Mouse (Mus musculus): ENCODE data around the gene Kdm2b. TPM values are rescaled to one million over a fixed set of nuclear protein-coding genes. Genes with fewer than 3 reads are reported as not detected.

Kdm2b gene
- polyA plus RNA-seq, 1 experiment from 2014 or later = 29.4 TPM

DNA sequence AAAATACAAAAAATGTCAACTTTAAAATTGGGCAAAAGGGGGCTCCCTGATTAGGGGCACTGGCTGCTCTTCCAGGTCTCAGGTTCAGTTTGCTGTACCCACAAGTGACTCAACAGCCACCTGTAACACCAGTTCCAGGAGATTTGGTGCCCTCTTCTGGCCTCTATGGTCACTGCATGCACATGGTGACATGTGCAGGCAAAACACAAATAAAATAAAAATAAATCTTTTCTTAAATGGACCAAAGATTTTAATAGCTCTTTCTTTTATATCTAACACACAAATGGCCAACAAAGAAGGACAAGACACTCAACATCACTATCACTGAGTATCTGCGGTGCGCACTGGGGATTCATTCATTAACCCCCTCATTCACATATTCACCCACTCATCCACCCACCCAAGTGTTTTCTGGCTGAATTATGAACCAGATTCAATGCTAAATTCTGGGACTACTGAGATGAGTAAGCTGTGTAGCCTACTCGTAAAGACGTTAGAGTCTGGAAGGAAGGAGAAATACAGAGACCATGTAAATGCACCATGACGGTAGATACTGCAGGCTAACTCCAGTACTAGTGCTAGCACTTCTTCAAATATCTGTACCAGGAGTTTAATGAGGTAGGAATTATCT lies 95.5 kb downstream of the Kdm2b start:
- Histone ChIP-seq H3K4me2 (replicated peaks) (no peak overlapping the region), H3K4me1 (replicated peaks) (peaks cover 6% of the 10 kb centered on the region; the same call in 1 of the 2 replicates), H3K9me3 (no peaks in the 10 kb centered on the region), H3K9ac (no peak overlapping the region), H3K36me3 (no peaks in the 10 kb centered on the region), H3K27me3 (replicated peaks) (no peaks in the 10 kb centered on the region), H3K4me3 (replicated peaks) (no peak overlapping the region), H3K27ac (no peak overlapping the region)
- ATAC-seq = no peak
- 87% methylated on average over 5 of the region's 5 CpGs for WGBS

DNA sequence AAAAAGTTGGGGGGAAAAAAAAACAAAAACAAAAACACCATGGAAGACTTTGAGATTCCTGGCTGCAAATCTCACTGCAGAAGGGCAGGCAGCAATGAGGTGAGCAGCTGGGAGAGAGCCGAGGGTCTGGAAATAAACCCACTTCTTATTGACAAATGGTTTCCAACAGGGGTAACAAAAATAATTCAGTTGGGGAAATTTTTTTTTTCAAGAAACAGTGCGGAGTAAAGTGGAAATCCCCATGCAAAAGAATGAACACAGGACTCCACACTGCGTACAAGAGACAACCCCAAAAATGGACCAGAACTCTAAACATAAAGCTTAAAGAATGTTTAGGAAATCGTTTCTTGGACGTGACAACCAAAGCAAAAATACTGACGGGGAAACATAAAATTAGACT lies 96.4 kb downstream of the Kdm2b start:
- Histone ChIP-seq H3K4me3 (replicated peaks) (no peak overlapping the region), H3K4me1 (replicated peaks) (peaks cover 1% of the 10 kb centered on the region), H3K4me2 (replicated peaks) (no peak overlapping the region), H3K36me3 (no peaks in the 10 kb centered on the region), H3K9me3 (no peaks in the 10 kb centered on the region), H3K9ac (no peak overlapping the region), H3K27me3 (replicated peaks) (no peaks in the 10 kb centered on the region), H3K27ac (no peak overlapping the region)
- WGBS = 84% methylated on average over 6 of the region's 6 CpGs
- ATAC-seq = no peak

DNA sequence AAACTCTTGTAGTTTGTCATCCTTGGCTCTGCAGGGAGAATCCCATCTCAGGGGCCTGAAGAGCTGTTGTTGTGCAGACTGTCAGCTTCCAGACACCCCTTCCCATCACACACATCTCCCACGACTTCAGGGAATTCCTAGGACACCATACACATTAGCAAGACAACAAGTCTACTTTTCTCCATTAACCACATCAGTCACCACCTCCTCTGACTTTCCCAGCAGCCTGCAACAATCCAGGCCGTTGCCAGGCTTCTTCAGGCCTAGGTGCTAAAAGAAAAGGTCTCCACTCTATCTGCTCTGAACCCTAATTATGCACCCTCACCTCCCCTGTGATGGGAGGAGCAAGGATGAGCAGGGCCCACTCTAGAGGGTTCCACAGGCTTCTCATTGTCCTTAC lies 99.2 kb downstream of the Kdm2b start:
- Histone ChIP-seq H3K9ac (no peak overlapping the region), H3K27ac (no peak overlapping the region), H3K4me3 (replicated peaks) (no peak overlapping the region), H3K9me3 (no peaks in the 10 kb centered on the region), H3K4me2 (replicated peaks) (no peak overlapping the region), H3K36me3 (no peaks in the 10 kb centered on the region), H3K4me1 (replicated peaks) (peaks cover 7% of the 10 kb centered on the region), H3K27me3 (replicated peaks) (no peaks in the 10 kb centered on the region)
- no peak for ATAC-seq
- 52% methylated on average over 2 of the region's 2 CpGs for WGBS

DNA sequence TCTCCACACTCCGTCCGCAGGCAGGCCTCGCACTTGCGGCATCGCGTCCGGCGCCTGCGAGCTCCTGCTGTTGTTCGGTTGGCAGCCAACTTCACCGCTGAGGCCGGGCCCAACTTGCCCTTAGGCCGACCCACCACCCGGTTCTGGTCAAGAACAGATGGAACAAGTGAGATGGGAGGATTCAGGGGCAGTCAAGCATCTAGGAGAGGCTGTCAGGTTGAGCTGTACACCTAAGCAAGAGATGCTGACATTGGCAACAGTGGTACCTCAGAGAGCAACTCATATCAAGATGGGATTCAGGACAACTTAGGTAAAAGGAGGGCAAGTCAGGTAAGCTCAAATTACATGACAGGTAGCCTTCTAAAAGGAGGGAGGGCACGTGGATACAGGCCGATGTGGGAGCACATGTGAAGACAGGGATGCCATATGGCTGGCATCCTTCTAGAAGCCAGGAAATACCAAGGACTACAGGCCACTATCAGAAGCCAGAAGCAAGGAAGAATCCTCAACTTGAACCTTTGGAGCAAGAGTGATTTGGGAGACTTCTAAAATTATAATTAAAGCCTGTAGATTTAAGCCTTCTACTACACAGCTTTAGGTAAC lies 100.9 kb downstream of the Kdm2b start:
- no peak for ATAC-seq
- Histone ChIP-seq H3K27me3 (replicated peaks) (no peaks in the 10 kb centered on the region), H3K4me2 (replicated peaks) (no peak overlapping the region; the same call in 1 of the 2 replicates), H3K4me3 (replicated peaks) (no peak overlapping the region), H3K36me3 (no peaks in the 10 kb centered on the region), H3K27ac (no peak overlapping the region), H3K9me3 (no peaks in the 10 kb centered on the region), H3K9ac (no peak overlapping the region), H3K4me1 (replicated peaks) (peaks cover 7% of the 10 kb centered on the region)
- WGBS = 92% methylated on average over 16 of the region's 16 CpGs

DNA sequence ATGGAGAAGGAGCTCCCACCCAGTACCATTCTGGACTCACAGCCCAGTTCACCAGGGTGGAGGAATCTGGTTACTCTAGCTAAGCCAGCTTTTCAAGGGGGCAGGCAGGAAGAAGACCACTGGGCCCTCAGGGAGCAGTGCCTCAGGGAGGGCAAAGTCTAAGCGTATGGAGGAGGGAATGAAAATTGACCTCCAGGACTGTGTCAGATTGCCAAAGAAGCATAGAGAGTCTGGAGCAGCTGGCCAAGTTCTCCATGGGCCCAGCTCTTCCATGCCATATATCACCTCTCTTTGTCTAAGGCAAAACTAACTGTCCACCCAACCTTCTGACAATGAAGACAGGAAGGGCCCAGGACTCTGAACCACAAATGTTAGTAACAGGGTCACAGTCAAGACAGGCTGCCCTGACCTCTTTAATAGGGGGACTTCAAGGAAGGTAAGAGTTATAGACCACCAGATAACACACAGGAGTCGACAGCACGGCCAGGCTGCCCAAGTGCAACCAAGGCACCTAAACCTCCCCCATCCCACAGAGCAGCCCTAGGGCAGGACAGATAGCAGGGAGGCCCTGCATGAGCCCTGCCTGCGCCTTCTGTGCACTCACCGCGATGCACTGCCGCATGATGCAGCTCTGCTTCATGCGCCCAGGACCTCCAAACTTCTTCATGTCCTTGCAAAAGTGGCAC lies 101.6 kb downstream of the Kdm2b start:
- Histone ChIP-seq H3K4me1 (replicated peaks) (peaks cover 7% of the 10 kb centered on the region), H3K9ac (no peak overlapping the region), H3K4me2 (replicated peaks) (no peak overlapping the region; the same call in 1 of the 2 replicates), H3K9me3 (no peaks in the 10 kb centered on the region), H3K27ac (no peak overlapping the region), H3K27me3 (replicated peaks) (no peaks in the 10 kb centered on the region), H3K36me3 (no peaks in the 10 kb centered on the region), H3K4me3 (replicated peaks) (no peak overlapping the region)
- WGBS = 73% methylated on average over 8 of the region's 8 CpGs
- peak; percentile 57; the same call in 1 of the 2 replicates for ATAC-seq

DNA sequence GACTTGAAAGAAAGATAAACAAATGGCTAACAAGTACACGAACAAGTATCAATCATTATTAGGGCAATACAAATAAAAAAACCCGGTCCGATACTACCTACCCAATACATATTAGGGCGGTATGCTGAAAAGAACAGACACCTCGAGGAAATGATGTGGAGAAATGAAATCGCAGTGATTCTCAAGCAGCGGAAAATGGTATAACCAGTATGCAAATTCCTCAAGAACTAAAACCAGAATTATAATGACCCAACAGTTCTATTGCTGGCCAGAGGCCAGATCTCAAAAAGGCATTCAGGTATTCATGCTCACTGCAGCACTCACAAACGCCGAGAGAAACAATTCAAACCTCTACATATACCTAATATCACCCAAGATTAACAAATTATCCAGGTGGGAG lies 102.6 kb downstream of the Kdm2b start:
- Histone ChIP-seq H3K9me3 (no peaks in the 10 kb centered on the region), H3K27ac (no peak overlapping the region), H3K4me2 (replicated peaks) (no peak overlapping the region), H3K9ac (no peak overlapping the region), H3K4me3 (replicated peaks) (no peak overlapping the region), H3K4me1 (replicated peaks) (peaks cover 12% of the 10 kb centered on the region), H3K27me3 (replicated peaks) (no peaks in the 10 kb centered on the region), H3K36me3 (no peaks in the 10 kb centered on the region)
- 89% methylated on average over 9 of the region's 9 CpGs for WGBS
- ATAC-seq = no peak

DNA sequence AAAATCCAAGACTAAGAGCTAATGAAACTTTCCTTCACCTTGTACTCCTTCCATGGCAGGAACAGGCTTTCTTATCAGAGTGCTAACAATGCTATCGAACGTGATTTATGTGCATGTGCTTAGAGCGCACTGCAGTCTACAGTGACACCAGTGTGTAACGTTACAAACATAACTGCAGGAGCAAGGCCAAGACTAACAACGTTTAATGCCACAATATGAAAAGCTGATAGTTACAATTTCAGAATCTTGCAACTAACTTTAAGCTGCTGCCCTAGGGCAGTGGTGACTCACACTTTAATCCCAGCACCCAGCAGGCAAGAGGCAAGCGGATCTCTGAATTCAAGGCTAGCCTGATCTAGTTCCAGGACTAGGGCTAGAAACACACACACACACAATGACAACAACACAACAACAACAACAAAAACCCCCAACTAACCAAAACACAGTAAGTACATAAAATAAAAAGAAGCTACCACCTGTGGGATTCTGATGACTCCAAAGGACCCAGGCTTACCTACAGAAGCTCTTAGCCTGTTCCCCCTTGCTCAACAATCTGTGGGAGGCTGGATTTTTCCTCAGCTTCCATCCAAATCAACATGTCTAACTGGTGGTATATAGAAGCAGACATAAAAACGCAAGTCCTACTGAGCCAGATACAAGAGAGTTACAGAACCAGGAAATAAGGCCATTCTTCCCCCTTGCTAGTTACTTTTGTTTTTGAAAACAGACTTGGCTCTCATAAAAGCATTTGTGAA lies 104.9 kb downstream of the Kdm2b start:
- Histone ChIP-seq H3K4me3 (replicated peaks) (no peak overlapping the region), H3K9me3 (no peaks in the 10 kb centered on the region), H3K36me3 (peaks cover 11% of the 10 kb centered on the region), H3K9ac (no peak overlapping the region), H3K4me1 (replicated peaks) (peaks cover 17% of the 10 kb centered on the region), H3K4me2 (replicated peaks) (no peak overlapping the region), H3K27ac (no peak overlapping the region), H3K27me3 (replicated peaks) (no peaks in the 10 kb centered on the region)
- 67% methylated on average over 7 of the region's 7 CpGs for WGBS
- ATAC-seq = 0 out of 2 replicates have a peak, but pooled peaks have one; percentile 29

DNA sequence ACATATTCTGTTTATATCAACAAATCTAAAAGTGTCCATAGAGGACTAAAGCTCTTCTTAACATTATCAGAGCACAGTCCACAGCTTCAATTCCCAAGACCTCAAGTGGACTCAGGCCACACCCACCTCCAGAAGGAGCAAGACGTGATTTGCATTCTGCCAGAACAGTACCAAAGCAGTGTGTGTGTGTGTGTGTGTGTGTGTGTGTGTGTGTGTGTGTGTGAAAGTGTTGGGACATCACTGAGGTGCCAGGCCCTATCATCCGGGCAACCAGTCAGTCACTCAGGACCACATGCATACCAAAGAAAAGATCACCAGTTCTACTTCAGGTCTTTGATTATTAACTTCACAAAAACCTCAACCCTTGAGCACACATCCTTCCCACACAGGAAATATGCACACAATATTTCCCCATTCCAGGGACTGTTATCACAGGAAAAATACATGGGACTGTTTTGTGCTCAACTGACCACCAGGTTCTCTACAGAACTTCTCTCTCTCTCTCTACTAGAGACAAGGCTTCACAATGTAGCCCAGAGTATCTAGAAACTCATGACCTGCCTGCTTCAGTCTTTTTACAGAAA lies 105.9 kb downstream of the Kdm2b start:
- Histone ChIP-seq H3K4me1 (replicated peaks) (peaks cover 17% of the 10 kb centered on the region), H3K27ac (no peak overlapping the region), H3K36me3 (peaks cover 15% of the 10 kb centered on the region), H3K9ac (no peak overlapping the region), H3K27me3 (replicated peaks) (no peaks in the 10 kb centered on the region), H3K4me2 (replicated peaks) (no peak overlapping the region), H3K4me3 (replicated peaks) (no peak overlapping the region), H3K9me3 (no peaks in the 10 kb centered on the region)
- ATAC-seq = no peak
- 43% methylated on average over 2 of the region's 2 CpGs for WGBS

DNA sequence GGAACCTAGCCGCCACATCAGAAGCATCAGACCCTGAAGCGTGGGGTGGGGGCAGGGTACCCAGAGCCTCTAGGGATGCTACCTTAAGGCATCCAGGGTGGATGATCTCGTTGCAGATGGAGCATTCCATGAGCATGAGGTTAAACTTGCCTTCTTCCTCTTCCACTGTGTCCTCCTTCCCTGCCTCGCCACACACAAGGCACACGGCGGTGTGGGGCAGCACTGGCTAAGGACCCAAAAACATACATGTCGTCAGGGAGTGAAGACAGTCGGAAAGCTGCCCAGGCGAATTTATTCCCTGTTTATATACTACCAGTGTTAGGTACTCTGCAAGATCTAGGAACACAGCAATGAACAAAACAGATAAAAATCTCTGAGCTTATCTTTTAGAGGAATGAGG lies 106.4 kb downstream of the Kdm2b start:
- H3K27ac ChIP-seq = no peak overlapping the region
- no peak overlapping the region for H3K9ac ChIP-seq
- H3K9me3 ChIP-seq = no peaks in the 10 kb centered on the region
- 73% methylated on average over 9 of the region's 9 CpGs for WGBS
- H3K4me2 ChIP-seq (replicated peaks) = no peak overlapping the region
- ATAC-seq = no peak; the same call in 1 of the 2 replicates
- H3K36me3 ChIP-seq = peaks cover 15% of the 10 kb centered on the region
- peaks cover 15% of the 10 kb centered on the region for H3K4me1 ChIP-seq (replicated peaks)
- no peaks in the 10 kb centered on the region for H3K27me3 ChIP-seq (replicated peaks)
- H3K4me3 ChIP-seq (replicated peaks) = no peak overlapping the region

DNA sequence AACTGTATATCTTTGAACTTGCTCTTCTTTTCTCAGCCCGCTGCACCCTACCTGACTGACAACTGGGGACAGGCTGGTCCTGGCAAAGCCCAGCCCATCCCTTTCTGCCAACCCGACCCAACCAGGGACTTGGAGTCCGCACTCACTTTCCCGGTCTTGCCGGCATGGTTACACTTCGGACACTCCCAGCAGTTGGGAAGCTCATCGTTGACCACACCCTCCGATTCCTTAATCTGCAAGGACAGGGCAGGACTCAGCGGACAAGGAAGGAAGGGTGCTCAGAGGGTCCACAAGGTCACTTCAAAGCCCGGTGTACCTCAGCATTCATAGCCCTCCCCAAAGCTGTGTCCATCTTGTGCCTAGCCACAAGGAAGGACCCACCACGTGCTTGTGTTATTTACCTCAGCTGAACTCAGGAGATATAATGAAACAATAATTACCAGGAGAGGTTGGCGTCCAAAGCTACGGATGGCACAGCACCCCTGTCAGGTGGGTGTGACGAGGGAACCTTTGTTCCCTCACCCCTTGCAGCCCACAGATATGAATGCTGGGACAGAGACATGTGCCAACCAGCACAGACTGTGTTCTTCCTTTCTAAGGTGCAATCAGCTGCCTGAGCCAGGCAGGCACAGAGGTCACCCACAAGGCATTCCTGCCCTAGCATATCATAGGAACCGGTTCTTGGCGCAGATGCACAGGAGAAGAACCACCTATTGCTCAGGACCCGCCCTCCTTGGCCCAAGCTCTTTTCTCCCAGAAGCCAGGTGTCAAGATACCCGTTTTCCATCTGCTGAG lies 107.2 kb downstream of the Kdm2b start:
- Histone ChIP-seq H3K36me3 (peaks cover 15% of the 10 kb centered on the region), H3K27me3 (replicated peaks) (no peaks in the 10 kb centered on the region), H3K4me3 (replicated peaks) (no peak overlapping the region), H3K4me1 (replicated peaks) (0 out of 2 replicates have a peak, but pooled peaks cover 10% of the 10 kb centered on the region), H3K9ac (no peak overlapping the region), H3K9me3 (no peaks in the 10 kb centered on the region), H3K27ac (no peak overlapping the region), H3K4me2 (replicated peaks) (no peak overlapping the region)
- no peak for ATAC-seq
- 86% methylated on average over 18 of the region's 18 CpGs for WGBS

DNA sequence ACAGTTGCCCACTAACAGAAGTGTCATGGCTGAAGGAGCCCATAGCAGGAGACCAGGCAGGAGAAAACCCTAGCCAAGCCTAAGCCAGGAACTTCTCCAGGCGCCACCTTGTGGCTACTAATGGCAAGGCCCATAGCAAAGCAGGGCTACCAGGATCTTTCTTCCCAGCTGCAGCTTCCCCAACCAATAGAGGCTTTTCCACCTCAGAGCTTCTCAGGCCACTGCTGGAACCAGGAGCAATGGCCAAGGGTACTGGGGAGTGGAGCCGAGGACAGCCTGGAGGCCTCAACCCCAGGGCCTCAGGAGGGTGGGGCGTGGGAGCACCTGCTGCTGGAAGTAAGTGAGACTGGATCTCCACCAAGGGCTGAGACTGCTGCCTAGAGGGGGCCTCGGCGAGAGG lies 108.3 kb downstream of the Kdm2b start:
- Histone ChIP-seq H3K4me2 (replicated peaks) (no peak overlapping the region), H3K4me3 (replicated peaks) (no peak overlapping the region), H3K27ac (no peak overlapping the region), H3K4me1 (replicated peaks) (0 out of 2 replicates have a peak, but pooled peaks cover 10% of the 10 kb centered on the region), H3K9ac (no peak overlapping the region; the same call in 1 of the 2 replicates), H3K36me3 (peaks cover 15% of the 10 kb centered on the region), H3K9me3 (no peaks in the 10 kb centered on the region), H3K27me3 (replicated peaks) (no peaks in the 10 kb centered on the region)
- peak; percentile 60; the same call in 1 of the 2 replicates for ATAC-seq
- 63% methylated on average over 5 of the region's 5 CpGs for WGBS
